Mouse (Mus musculus) testis, adult 2 months (tissue): ENCODE results near the gene Ch25h. TPM values are rescaled to one million over a fixed set of nuclear protein-coding genes. Genes with fewer than 3 reads are reported as not detected.

Experiments used
- H3K27ac ChIP-seq: fragments of 200-500 bp; 2 replicates; pipeline ENCODE4 v1.5.1; 2012; ENCODE audit warnings: low read depth, low read length; ENCODE audit not compliant: control insufficient read depth, insufficient read depth
- H3K27me3 ChIP-seq: fragments of 200-500 bp; 2 replicates; pipeline ENCODE4 v1.6.1; 2012; ENCODE audit warnings: mild to moderate bottlenecking, low read length, moderate library complexity; ENCODE audit not compliant: control insufficient read depth, insufficient read depth
- H3K36me3 ChIP-seq: fragments of 200-500 bp; 2 replicates; pipeline ENCODE4 v1.6.1; 2012; ENCODE audit warnings: mild to moderate bottlenecking, low read length; ENCODE audit not compliant: control insufficient read depth, insufficient read depth
- H3K4me1 ChIP-seq: fragments of 200-500 bp; 2 replicates; pipeline ENCODE4 v1.6.1; 2012; ENCODE audit warnings: low read length; ENCODE audit not compliant: control insufficient read depth, insufficient read depth
- H3K4me3 ChIP-seq: fragments of 200-500 bp; 2 replicates; pipeline ENCODE4 v1.5.1; 2012; ENCODE audit warnings: low read depth, mild to moderate bottlenecking, low read length, moderate library complexity, mixed read lengths; ENCODE audit not compliant: control insufficient read depth
- CTCF ChIP-seq: fragments of 200-500 bp; IDR thresholded peaks from 2 replicates; pipeline ENCODE4 v1.5.1; 2012; ENCODE audit warnings: low read depth, mild to moderate bottlenecking, inconsistent platforms, low read length, moderate library complexity; ENCODE audit not compliant: control insufficient read depth, insufficient read depth, insufficient replicate concordance
- POLR2A ChIP-seq: fragments of 200-500 bp; IDR thresholded peaks from 2 replicates; pipeline ENCODE4 v1.6.1; 2012; ENCODE audit warnings: low read depth, mild to moderate bottlenecking, inconsistent platforms, low read length, moderate library complexity; ENCODE audit not compliant: control insufficient read depth
- polyA plus RNA-seq: library from polyadenylated mRNA; depleted of rRNA; stranded (reverse); fragments of >200 nt; gene quantifications from 2 replicates; pipeline ENCODE4 v1.2.3, GENCODE M21; 2012; rRNA removed

Gene Ch25h
- 0.35 and 11.4 TPM in 2 replicates for polyA plus RNA-seq

DNA sequence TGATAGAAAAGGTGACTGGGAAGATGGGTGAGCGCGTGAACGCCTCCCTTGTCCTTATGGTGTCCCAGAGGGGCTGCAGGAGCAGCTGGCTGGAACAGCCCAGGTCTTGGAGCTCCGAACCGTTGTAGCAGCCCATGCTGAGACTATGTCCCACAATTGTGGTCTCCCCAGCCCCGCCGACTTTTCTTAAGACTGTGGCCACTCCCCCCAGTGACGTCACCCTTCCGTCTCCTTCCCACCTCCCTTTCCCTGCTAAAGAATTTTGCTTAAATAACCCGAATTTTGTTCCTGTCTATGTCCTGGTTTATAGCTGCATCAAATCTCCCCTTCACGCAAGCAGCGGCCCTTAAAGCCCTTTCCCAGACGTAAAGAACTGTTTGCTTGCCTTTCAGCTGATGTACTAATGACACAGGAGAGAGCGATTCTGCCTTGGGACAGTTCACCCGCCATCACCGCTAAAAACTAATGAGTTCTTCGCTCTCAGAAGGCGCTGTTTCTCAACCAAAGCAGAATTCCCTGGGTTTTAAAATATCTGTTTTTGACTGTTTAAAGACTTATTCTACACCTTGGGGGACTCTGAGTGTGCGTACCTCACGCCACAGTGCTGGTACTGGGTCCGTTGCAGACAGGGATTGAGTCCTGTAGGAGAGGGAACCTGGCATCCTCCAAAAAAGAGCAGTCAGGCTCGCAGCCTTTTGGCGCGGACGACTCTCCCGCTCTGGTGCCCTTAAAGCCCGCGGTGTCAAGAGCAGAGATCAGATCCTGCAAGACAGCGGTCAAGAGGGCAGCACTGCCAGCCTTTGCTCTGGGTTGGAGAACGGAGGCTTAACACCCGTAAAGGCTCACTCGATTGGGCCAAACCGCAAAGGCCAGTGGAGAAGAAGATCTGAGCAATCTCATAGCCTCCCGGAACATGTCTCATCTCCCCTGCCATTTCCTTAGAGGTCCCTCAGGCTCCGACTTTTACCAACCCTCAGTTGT lies at the start of gene Ch25h:
Ch25h (minus strand) TSS at position 174 of the 981 bp plus-strand sequence.
- H3K27ac ChIP-seq = no peak within 1 kb of the TSS
- H3K4me3 ChIP-seq = peak within 1 kb of the TSS; percentile 14
- H3K36me3 ChIP-seq = no peaks in the 10 kb centered on the region
- H3K27me3 ChIP-seq = no peaks in the 10 kb centered on the region
- peaks cover 2% of the 10 kb centered on the region for H3K4me1 ChIP-seq
- TF ChIP-seq CTCF (no peak), POLR2A (no peak)

DNA sequence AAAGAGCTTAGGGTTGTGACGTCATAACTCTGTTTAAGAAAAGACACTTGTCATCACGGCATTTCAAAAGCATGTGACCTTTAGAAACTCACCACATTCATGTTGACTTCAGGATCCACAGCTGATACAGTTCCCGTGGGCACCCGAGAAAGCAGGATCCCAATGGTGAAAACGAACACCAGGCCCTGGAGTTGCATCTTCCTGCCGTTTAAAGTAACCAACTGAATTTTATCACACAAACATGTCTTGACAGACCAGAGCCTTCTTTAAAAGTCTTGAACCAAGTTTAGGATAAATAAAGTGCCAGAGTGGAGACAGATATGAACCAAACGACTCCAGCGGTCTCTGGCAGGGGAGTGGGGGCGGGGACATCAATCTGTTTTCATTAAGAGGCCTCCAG lies 49.7 kb upstream of the Ch25h start:
- H3K27ac ChIP-seq = no peak overlapping the region
- no peaks in the 10 kb centered on the region for H3K36me3 ChIP-seq
- TF ChIP-seq CTCF (no peak), POLR2A (no peak)
- peaks cover 7% of the 10 kb centered on the region for H3K4me1 ChIP-seq
- no peaks in the 10 kb centered on the region for H3K27me3 ChIP-seq
- no peak overlapping the region for H3K4me3 ChIP-seq

DNA sequence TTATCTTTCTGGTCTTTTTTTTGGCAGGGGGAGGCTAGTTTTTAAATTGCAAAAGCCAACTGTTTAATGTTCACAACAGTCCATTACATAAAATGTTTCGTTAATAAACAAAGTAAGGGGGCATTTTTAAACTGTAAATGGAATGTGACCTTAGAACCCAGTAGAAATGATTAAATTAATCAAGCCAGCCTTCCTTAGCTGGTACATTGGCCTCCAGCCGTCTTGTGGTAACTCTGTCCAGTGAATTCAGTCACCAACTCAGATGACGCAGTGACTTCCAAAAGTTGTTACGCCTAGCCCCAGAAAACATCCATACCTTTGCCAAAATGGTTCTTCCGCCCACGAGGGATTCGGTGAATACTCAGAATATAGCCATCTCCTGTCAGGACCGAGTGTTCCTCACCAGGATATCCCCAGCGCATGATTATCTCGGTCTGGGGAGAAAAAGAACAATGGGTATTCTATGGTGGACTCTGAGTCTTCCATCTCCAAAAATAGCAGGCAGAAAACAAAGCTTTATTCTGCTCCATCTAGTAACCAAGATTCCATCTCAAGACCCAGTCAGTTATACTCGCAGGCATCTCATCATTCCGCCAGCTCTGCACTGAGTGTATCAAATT lies 48.3 kb upstream of the Ch25h start:
- H3K27ac ChIP-seq = no peak overlapping the region
- TF ChIP-seq CTCF = no peak
- no peak for TF ChIP-seq POLR2A

DNA sequence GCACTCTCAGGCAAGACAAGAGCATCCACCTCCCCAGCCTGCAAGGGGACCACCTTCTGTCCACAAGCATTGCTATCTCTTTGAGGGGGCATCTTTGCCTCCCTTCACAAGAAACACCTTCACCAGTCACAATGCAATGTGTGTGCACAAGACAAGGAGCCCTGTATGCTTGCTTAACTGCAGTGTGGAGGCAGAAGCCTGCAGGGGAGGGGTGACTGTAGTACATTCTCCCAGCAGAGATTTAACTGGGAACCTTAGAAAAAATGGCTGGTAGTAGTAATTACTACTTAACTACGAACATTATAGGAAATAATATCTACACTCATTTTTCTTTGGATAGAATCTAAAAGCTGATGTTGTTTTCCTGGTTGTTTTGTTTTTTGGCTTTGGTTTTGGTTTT lies 47.0 kb upstream of the Ch25h start:
- TF ChIP-seq CTCF (no peak), POLR2A (no peak)
- Histone ChIP-seq H3K36me3 (no peaks in the 10 kb centered on the region), H3K4me1 (peaks cover 3% of the 10 kb centered on the region)

More for the DNA sequence above, 48.3 kb upstream of the Ch25h start:
- H3K4me1 ChIP-seq = peaks cover 7% of the 10 kb centered on the region
- H3K4me3 ChIP-seq = no peak overlapping the region
- H3K36me3 ChIP-seq = no peaks in the 10 kb centered on the region
- no peaks in the 10 kb centered on the region for H3K27me3 ChIP-seq

DNA sequence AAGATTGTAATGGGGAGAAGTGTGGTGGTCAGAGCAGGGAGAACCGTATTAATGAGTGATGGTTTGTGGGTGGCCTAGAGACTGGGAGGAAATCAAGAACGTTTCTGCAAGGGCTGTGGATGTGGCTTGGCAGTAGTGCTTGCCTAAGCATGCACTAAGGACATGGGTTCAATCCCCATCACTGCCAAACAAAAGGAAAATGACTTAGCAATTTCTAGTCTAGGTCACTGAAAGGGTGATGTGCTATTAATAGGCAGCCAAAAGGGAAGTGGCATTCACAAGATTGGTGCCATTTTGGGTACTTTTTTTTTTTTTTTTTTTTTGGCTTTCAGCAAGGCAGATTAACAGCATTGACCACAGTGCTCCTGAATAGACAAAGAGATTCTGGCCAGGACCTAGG lies 46.4 kb upstream of the Ch25h start:
- H3K4me1 ChIP-seq = no peaks in the 10 kb centered on the region
- no peak overlapping the region for H3K4me3 ChIP-seq
- no peak overlapping the region for H3K27ac ChIP-seq
- TF ChIP-seq CTCF = no peak
- TF ChIP-seq POLR2A = no peak
- H3K27me3 ChIP-seq = no peaks in the 10 kb centered on the region
- H3K36me3 ChIP-seq = no peaks in the 10 kb centered on the region

More for the DNA sequence above, 47.0 kb upstream of the Ch25h start:
- H3K4me3 ChIP-seq = no peak overlapping the region
- H3K27ac ChIP-seq = no peak overlapping the region
- H3K27me3 ChIP-seq = no peaks in the 10 kb centered on the region

DNA sequence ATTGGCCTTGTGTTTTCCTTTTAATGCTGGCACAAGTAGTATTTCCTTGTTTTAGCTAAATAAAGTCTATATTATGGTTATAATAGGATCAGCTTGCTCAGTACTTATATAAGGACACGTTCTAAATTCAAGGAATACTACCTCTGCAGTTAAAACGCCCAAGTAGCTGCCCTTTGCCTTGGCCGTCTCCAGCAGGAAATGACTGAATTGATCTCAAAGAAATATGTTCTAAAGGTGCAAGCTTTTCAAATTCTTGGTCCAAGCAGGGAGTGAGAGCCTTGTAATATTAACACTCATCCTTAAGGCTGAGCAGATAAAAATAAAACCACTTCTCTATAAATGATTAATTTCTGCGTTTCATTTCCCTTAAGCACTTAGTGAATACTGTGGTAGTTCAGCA lies 45.1 kb upstream of the Ch25h start:
- no peaks in the 10 kb centered on the region for H3K36me3 ChIP-seq
- no peak overlapping the region for H3K27ac ChIP-seq
- no peaks in the 10 kb centered on the region for H3K4me1 ChIP-seq
- H3K27me3 ChIP-seq = no peaks in the 10 kb centered on the region
- no peak overlapping the region for H3K4me3 ChIP-seq
- TF ChIP-seq POLR2A (no peak), CTCF (no peak)

DNA sequence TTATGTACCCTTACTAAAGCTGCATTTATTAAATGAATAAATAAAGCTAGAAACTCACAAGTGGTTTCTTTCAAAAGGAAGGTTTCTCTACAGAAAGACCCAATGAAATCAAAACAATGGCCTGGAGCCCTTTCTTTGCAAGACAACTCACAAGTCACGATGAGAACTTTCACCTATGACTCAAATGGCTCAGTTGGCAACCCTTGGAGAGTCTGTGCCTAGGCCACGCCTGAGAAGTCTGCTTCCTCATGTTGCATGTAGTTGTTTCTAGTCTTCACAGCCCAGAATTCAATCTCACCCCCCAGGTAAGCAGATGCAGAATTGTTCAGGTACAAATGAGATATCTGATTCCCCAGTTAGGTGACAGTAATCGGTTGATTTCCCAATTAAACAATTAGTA lies 44.7 kb upstream of the Ch25h start:
- Histone ChIP-seq H3K27me3 (no peaks in the 10 kb centered on the region), H3K36me3 (no peaks in the 10 kb centered on the region), H3K4me1 (no peaks in the 10 kb centered on the region), H3K27ac (no peak overlapping the region), H3K4me3 (no peak overlapping the region)
- TF ChIP-seq CTCF (no peak), POLR2A (no peak)
